Mouse (Mus musculus) cortical plate, adult 2 months (tissue): Measurements from ENCODE around the gene Gsdma. TPM values are rescaled to one million over a fixed set of nuclear protein-coding genes. Genes with fewer than 3 reads are reported as not detected.

Experiments
- H3K27ac ChIP-seq: fragments of 200-500 bp; 2 replicates; pipeline ENCODE4 v1.5.1; 2012; ENCODE audit warnings: low read length, control low read depth, inconsistent platforms; ENCODE audit not compliant: insufficient read depth
- H3K4me1 ChIP-seq: fragments of 200-500 bp; 2 replicates; pipeline ENCODE4 v1.6.1; 2011; ENCODE audit warnings: low read length; ENCODE audit not compliant: control insufficient read depth, insufficient read depth
- H3K4me3 ChIP-seq: fragments of 200-500 bp; 2 replicates; pipeline ENCODE4 v1.5.1; 2011; ENCODE audit warnings: mild to moderate bottlenecking, low read length, control low read depth; ENCODE audit not compliant: insufficient read depth
- CTCF ChIP-seq: fragments of 200-500 bp; IDR thresholded peaks from 2 replicates; pipeline ENCODE4 v1.5.1; 2011; ENCODE audit warnings: mild to moderate bottlenecking, control low read depth, low read length; ENCODE audit not compliant: insufficient read depth; ENCODE audit errors: extremely low read depth
- POLR2A ChIP-seq: fragments of 200-500 bp; IDR thresholded peaks from 2 replicates; pipeline ENCODE4 v1.6.1; 2011; ENCODE audit warnings: mild to moderate bottlenecking, low read length, control low read depth; ENCODE audit not compliant: insufficient read depth; ENCODE audit errors: extremely low read depth
- polyA plus RNA-seq: library from polyadenylated mRNA; depleted of rRNA; stranded (reverse); fragments of >200 nt; gene quantifications from 2 replicates; pipeline ENCODE4 v1.2.3, GENCODE M21; 2012

Gene Gsdma
- polyA plus RNA-seq, 1 experiment, result 0.06 TPM

GRCm38 (mm10) chr11:98694301-98694700 lies 30.1 kb downstream of the Gsdma start:
- TF ChIP-seq POLR2A, result no peak
- Histone ChIP-seq H3K27ac (no peak overlapping the region), H3K4me3 (no peak overlapping the region), H3K4me1 (no peaks in the 10 kb centered on the region)

GRCm38 (mm10) chr11:98695408-98695807 lies 31.3 kb downstream of the Gsdma start:
- TF ChIP-seq CTCF (no peak), POLR2A (no peak)

GRCm38 (mm10) chr11:98696454-98697216 lies 32.5 kb downstream of the Gsdma start:
- TF ChIP-seq CTCF (no peak), POLR2A (no peak)
- no peak overlapping the region for H3K27ac ChIP-seq
- no peak overlapping the region for H3K4me3 ChIP-seq
- H3K4me1 ChIP-seq, result no peaks in the 10 kb centered on the region

More at GRCm38 (mm10) chr11:98695408-98695807, 31.3 kb downstream of the Gsdma start:
- no peaks in the 10 kb centered on the region for H3K4me1 ChIP-seq
- H3K4me3 ChIP-seq, result no peak overlapping the region
- no peak overlapping the region for H3K27ac ChIP-seq

- Histone ChIP-seq H3K4me1 (no peaks in the 10 kb centered on the region), H3K4me3 (no peak overlapping the region), H3K27ac (no peak overlapping the region)
- TF ChIP-seq CTCF (no peak), POLR2A (no peak)
Measured at GRCm38 (mm10) chr11:98697225-98697624, 33.1 kb downstream of the Gsdma start.

- Histone ChIP-seq H3K4me3 (no peak overlapping the region), H3K27ac (no peak overlapping the region), H3K4me1 (no peaks in the 10 kb centered on the region)
- TF ChIP-seq POLR2A, result no peak
- TF ChIP-seq CTCF, result no peak
Measured at GRCm38 (mm10) chr11:98698849-98699640, 34.9 kb downstream of the Gsdma start.

GRCm38 (mm10) chr11:98699911-98700310 lies 35.8 kb downstream of the Gsdma start:
- TF ChIP-seq POLR2A (no peak), CTCF (peak; percentile 85)
- Histone ChIP-seq H3K4me1 (no peaks in the 10 kb centered on the region), H3K27ac (no peak overlapping the region), H3K4me3 (no peak overlapping the region)

- no peaks in the 10 kb centered on the region for H3K4me1 ChIP-seq
- no peak within 1 kb of the TSS for H3K4me3 ChIP-seq
- no peak for TF ChIP-seq POLR2A
- TF ChIP-seq CTCF, result no peak
- H3K27ac ChIP-seq, result no peak within 1 kb of the TSS
Measured at GRCm38 (mm10) chr11:98701213-98701670, 37.1 kb downstream of the Gsdma start, which contains the start of gene Csf3. Csf3 (plus strand) TSS chr11:98701263.

GRCm38 (mm10) chr11:98702323-98702722 lies 38.2 kb downstream of the Gsdma start:
- no peak overlapping the region for H3K4me3 ChIP-seq
- TF ChIP-seq CTCF (no peak), POLR2A (no peak)
- H3K27ac ChIP-seq, result no peak overlapping the region
- H3K4me1 ChIP-seq, result no peaks in the 10 kb centered on the region

- H3K4me3 ChIP-seq, result no peak overlapping the region
- H3K4me1 ChIP-seq, result no peaks in the 10 kb centered on the region
- TF ChIP-seq CTCF (no peak), POLR2A (no peak)
- no peak overlapping the region for H3K27ac ChIP-seq
Measured at GRCm38 (mm10) chr11:98705021-98705420, 40.9 kb downstream of the Gsdma start.
